Mouse (Mus musculus) liver, embryonic 14.5 days (tissue): Measurements from ENCODE around the gene Ggcx. TPM values are rescaled to one million over a fixed set of nuclear protein-coding genes. Genes with fewer than 3 reads are reported as not detected.
A peak's percentile ranks its signal among the peaks of the same experiment; 100 is the strongest.

Source experiments
- ATAC-seq: fragments of 200-750 bp; cut with Nextera tagmentation; 2 replicates; pipeline ENCODE4 v1.8.0; 2017; ENCODE audit warnings: moderate number of reproducible peaks, mild to moderate bottlenecking, moderate library complexity; ENCODE audit not compliant: insufficient read depth
- DNase-seq, 3 experiments: peaks; one replicate each; pipeline ENCODE4 v3.0.0-alpha.2; 2012 to 2013; ENCODE audit warnings: low read depth in 3 of 3, low spot score in 3 of 3
- H3K27ac ChIP-seq: fragments of 300-500 bp; sonication (generic); 2 replicates; pipeline ENCODE4 v1.5.1; 2014; ENCODE audit warnings: moderate library complexity, mild to moderate bottlenecking, control low read depth, inconsistent platforms
- H3K27me3 ChIP-seq: fragments of 300-500 bp; sonication (generic); 2 replicates; pipeline ENCODE4 v1.6.1; 2014; ENCODE audit warnings: mild to moderate bottlenecking, low read length, moderate library complexity; ENCODE audit not compliant: control insufficient read depth, insufficient read depth
- H3K36me3 ChIP-seq: fragments of 300-500 bp; sonication (generic); replicated peaks from 2 replicates; pipeline ENCODE4 v1.6.1; 2014; ENCODE audit warnings: low read depth; ENCODE audit not compliant: control insufficient read depth, insufficient read depth
- H3K4me1 ChIP-seq, 2 experiments: fragments of 200-500 bp in 1 of 2; fragments of 300-500 bp in 1 of 2; sonication (generic) in 1 of 2; replicated peaks; 2 replicates each; pipeline ENCODE4 v1.6.1; 2012 to 2014; ENCODE audit warnings: antibody characterized with exemption in 1 of 2, inconsistent platforms in 1 of 2, low read length in 1 of 2; ENCODE audit not compliant: control insufficient read depth in 2 of 2, insufficient read depth in 2 of 2
- H3K4me2 ChIP-seq: fragments of 300-500 bp; sonication (generic); 2 replicates; pipeline ENCODE4 v1.6.1; 2014; ENCODE audit warnings: low read depth, mild to moderate bottlenecking, control low read depth, moderate library complexity
- H3K4me3 ChIP-seq, 2 experiments: fragments of 200-500 bp in 1 of 2; fragments of 300-500 bp in 1 of 2; sonication (generic) in 1 of 2; 2 replicates each; pipeline ENCODE4 v1.5.1; 2012 to 2014; ENCODE audit warnings: low read depth in 2 of 2, low read length in 2 of 2, mild to moderate bottlenecking in 2 of 2, control low read depth in 1 of 2, inconsistent platforms in 1 of 2, moderate library complexity in 1 of 2; ENCODE audit not compliant: insufficient read depth in 1 of 2
- H3K9ac ChIP-seq: fragments of 300-500 bp; sonication (generic); replicated peaks from 2 replicates; pipeline ENCODE4 v1.6.1; 2014; ENCODE audit warnings: mild to moderate bottlenecking, control low read depth, moderate library complexity
- H3K9me3 ChIP-seq: fragments of 300-500 bp; sonication (generic); 2 replicates; pipeline ENCODE4 v1.6.1; 2016; ENCODE audit warnings: low read length, mixed read lengths; ENCODE audit not compliant: control insufficient read depth
- CTCF ChIP-seq: IDR thresholded peaks from 2 replicates; pipeline ENCODE4 v1.5.1; 2016; ENCODE audit warnings: antibody characterized with exemption, low read depth, control low read depth
- EP300 ChIP-seq: IDR thresholded peaks from 2 replicates; pipeline ENCODE4 v1.6.1; 2016; ENCODE audit warnings: antibody characterized with exemption, low read depth
- WGBS: fragments of 180-500 bp; shearing (Covaris S2); extraction: QIAGEN DNeasy Blood & Tissue Kit; methylation state at CpG from one replicate; pipeline ENCODE4 v1.1.7; 2014; ENCODE audit not compliant: insufficient replicate concordance; 5-methylcytosine and 5-hydroxymethylcytosine counted together
- polyA plus RNA-seq, 2 experiments: library from polyadenylated mRNA; depleted of rRNA in 1 of 2; stranded (reverse) in 1 of 2; unstranded in 1 of 2; fragments of >200 nt; fragmentation: Nextera tagmentation in 1 of 2; extraction: Ambion mirVana in 1 of 2; gene quantifications; 2 replicates each; pipeline versions ENCODE4 v1.2.1 to v1.2.3; 2012 to 2014

The Ggcx gene
- polyA plus RNA-seq, 2 experiments, result 5.7 to 11.3 TPM

- Histone ChIP-seq H3K36me3 (no peaks in the 10 kb centered on the region), H3K27me3 (no peaks in the 10 kb centered on the region), H3K4me3 (no peak overlapping the region), H3K9ac (no peak overlapping the region), H3K4me1 (peaks cover 19 to 34% of the 10 kb centered on the region in 2 experiments), H3K4me2 (no peak overlapping the region), H3K9me3 (no peaks in the 10 kb centered on the region), H3K27ac (no peak overlapping the region)
- WGBS, result 87% methylated on average over 2 of the region's 2 CpGs
- TF ChIP-seq CTCF (no peak), EP300 (no peak)
- ATAC-seq (no peak), DNase-seq (no peak)
These were observed 38.2 kb downstream of the Ggcx start for GRCm38 (mm10) chr6:72452329-72452728.

DNA sequence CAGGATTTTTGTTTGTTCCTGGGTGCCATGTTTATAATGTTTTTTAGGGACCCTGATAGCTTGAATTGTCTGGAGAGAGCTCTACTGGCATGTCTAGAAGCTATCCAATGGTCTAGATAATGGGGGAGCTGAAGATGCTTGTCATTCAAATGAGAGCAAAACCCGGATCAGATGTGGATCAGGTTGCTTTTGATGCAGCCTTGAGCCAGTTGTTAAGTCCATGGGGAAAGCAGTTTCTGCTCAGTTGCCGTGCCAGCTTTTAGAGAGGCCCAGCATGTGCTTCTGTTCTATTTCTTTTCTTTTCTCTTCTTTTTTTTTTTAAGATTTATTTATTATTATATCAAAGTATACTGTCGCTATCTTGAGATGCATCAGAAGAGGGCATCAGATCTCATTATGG lies 39.5 kb downstream of the Ggcx start:
- peaks cover 13 to 26% of the 10 kb centered on the region in 2 experiments; a peak in 3 of 4 replicates for H3K4me1 ChIP-seq
- no peak overlapping the region for H3K4me3 ChIP-seq
- no peak overlapping the region; the same call in 1 of the 2 replicates for H3K27ac ChIP-seq
- no peak overlapping the region for H3K4me2 ChIP-seq
- TF ChIP-seq CTCF (no peak), EP300 (no peak)
- H3K9ac ChIP-seq, result no peak overlapping the region
- H3K27me3 ChIP-seq, result no peaks in the 10 kb centered on the region
- H3K9me3 ChIP-seq, result no peaks in the 10 kb centered on the region
- no peak for ATAC-seq
- DNase-seq, result no peak
- WGBS, result 71% methylated on average over 3 of the region's 3 CpGs
- no peaks in the 10 kb centered on the region for H3K36me3 ChIP-seq

DNA sequence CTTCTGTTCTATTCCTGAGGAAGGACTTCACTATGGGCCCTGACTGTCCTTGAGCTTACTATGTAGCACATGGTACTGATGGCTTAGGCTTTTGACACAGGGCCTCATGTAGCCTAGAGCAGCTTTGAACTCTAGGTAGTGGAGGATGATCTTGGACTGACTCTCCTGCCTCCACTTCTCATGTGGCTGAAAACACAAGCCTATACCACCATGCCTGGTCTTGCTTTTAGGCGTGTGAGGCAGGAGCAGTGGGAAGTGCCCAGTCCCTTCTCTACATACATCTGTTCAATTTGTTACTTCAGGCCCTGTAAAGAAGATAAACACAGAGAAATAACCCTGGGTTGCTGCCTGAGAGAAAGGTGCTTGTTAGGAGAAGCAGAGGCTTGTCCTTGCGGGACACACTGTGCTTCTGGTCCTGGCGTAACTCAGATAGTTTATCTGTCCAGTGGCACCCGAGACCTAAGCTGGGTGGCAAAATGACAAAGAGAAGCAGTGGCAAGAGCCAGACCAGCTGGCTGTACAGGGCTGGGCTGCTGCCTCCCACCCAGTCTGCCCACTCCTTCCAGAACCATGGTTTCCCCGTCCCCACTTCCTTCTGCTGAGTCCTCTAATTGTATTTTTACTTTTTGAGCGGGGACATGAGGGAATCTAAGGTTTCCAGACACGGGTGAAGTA lies 40.1 kb downstream of the Ggcx start:
- TF ChIP-seq CTCF (no peak), EP300 (peak; percentile 78)
- 0 out of 2 replicates have a peak overlapping the region, but pooled peaks have one; percentile 8 for H3K4me2 ChIP-seq
- WGBS, result 30% methylated on average over 7 of the region's 7 CpGs
- H3K9me3 ChIP-seq, result no peaks in the 10 kb centered on the region
- no peaks in the 10 kb centered on the region for H3K36me3 ChIP-seq
- ATAC-seq (peak; percentile 83), DNase-seq (peak; percentile 35 to 51 (median 41))
- H3K4me1 ChIP-seq, result peaks cover 13 to 27% of the 10 kb centered on the region in 2 experiments; a peak in 3 of 4 replicates
- H3K27me3 ChIP-seq, result no peaks in the 10 kb centered on the region
- peak overlapping the region; percentile 6; the same call in 1 of the 2 replicates for H3K9ac ChIP-seq
- H3K4me3 ChIP-seq, result no peak overlapping the region
- H3K27ac ChIP-seq, result peak overlapping the region; percentile 60

DNA sequence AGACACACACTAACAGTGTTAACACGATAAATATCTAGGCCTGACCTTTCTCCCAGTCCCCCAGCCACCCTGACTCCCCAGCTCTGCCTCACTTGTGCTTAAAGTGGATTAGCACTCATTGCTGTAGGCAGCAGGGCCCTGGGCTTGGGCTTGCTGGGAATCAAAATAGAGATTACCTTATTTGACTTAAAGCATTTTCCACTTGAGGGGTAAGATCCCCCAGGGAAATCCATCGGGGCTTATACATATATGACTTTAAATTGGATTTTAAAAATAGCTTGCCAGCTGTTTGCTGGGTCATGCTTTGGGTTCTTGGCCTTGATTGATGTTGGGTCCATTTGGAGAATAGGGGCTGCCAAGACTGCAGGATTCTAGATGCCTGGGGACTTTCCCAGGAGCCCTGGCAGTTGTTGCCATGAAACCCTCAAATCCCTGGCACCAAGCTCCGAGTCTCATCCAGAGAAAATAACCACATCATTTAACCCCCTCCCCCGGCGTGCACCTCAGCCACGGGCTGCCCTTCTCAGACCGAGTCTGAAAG lies 40.8 kb downstream of the Ggcx start:
- H3K27me3 ChIP-seq, result no peaks in the 10 kb centered on the region
- no peak for DNase-seq
- H3K4me3 ChIP-seq, result no peak overlapping the region
- H3K27ac ChIP-seq, result no peak overlapping the region
- H3K9ac ChIP-seq, result no peak overlapping the region; the same call in 1 of the 2 replicates
- ATAC-seq, result no peak
- WGBS, result 69% methylated on average over 7 of the region's 7 CpGs
- TF ChIP-seq CTCF, result no peak
- no peak for TF ChIP-seq EP300
- H3K4me2 ChIP-seq, result no peak overlapping the region
- no peaks in the 10 kb centered on the region for H3K9me3 ChIP-seq
- no peaks in the 10 kb centered on the region for H3K36me3 ChIP-seq
- peaks cover 13 to 32% of the 10 kb centered on the region in 2 experiments; a peak in 3 of 4 replicates for H3K4me1 ChIP-seq

GRCm38 (mm10) chr6:72456567-72456966 lies 42.5 kb downstream of the Ggcx start:
- 35% methylated on average over 4 of the region's 4 CpGs for WGBS
- Histone ChIP-seq H3K4me2 (peak overlapping the region; percentile 9; the same call in 1 of the 2 replicates), H3K9ac (0 out of 2 replicates have a peak overlapping the region, but pooled peaks have one; percentile 18), H3K36me3 (no peaks in the 10 kb centered on the region), H3K9me3 (no peaks in the 10 kb centered on the region), H3K27ac (no peak overlapping the region), H3K4me3 (no peak overlapping the region), H3K4me1 (peaks cover 13 to 39% of the 10 kb centered on the region in 2 experiments; a peak in 3 of 4 replicates), H3K27me3 (no peaks in the 10 kb centered on the region)
- TF ChIP-seq EP300 (no peak), CTCF (no peak)
- peak; percentile 54; the same call in 1 of the 2 replicates for ATAC-seq
- no peak for DNase-seq
